Mouse (Mus musculus) kidney, embryonic 15.5 days (tissue): Measurements from ENCODE around the gene St6galnac3. TPM values are rescaled to one million over a fixed set of nuclear protein-coding genes. Genes with fewer than 3 reads are reported as not detected.

Source experiments
- ATAC-seq: fragments of 200-750 bp; cut with Nextera tagmentation; replicated peaks from 2 replicates; pipeline ENCODE4 v1.8.0; 2017; ENCODE audit warnings: moderate TSS enrichment; ENCODE audit not compliant: low FRiP score
- H3K27ac ChIP-seq: fragments of 300-500 bp; sonication (generic); 2 replicates; pipeline ENCODE4 v1.5.1; 2015; ENCODE audit warnings: mild to moderate bottlenecking, inconsistent platforms
- H3K27me3 ChIP-seq: fragments of 300-500 bp; sonication (generic); 2 replicates; pipeline ENCODE4 v1.6.1; 2015; ENCODE audit warnings: inconsistent platforms
- H3K36me3 ChIP-seq: fragments of 300-500 bp; sonication (generic); 2 replicates; pipeline ENCODE4 v1.6.1; 2015; ENCODE audit warnings: inconsistent platforms
- H3K4me1 ChIP-seq: fragments of 300-500 bp; sonication (generic); 2 replicates; pipeline ENCODE4 v1.6.1; 2015; ENCODE audit warnings: inconsistent platforms
- H3K4me2 ChIP-seq: fragments of 300-500 bp; sonication (generic); 2 replicates; pipeline ENCODE4 v1.6.1; 2015; ENCODE audit warnings: moderate library complexity, mild to moderate bottlenecking, inconsistent platforms
- H3K4me3 ChIP-seq: fragments of 300-500 bp; sonication (generic); replicated peaks from 2 replicates; pipeline ENCODE4 v1.5.1; 2015; ENCODE audit warnings: mild to moderate bottlenecking, inconsistent platforms
- H3K9ac ChIP-seq: fragments of 300-500 bp; sonication (generic); 2 replicates; pipeline ENCODE4 v1.6.1; 2015; ENCODE audit warnings: mild to moderate bottlenecking, inconsistent platforms
- H3K9me3 ChIP-seq: fragments of 300-500 bp; sonication (generic); replicated peaks from 2 replicates; pipeline ENCODE4 v1.6.1; 2016; ENCODE audit warnings: inconsistent platforms
- WGBS: fragments of 180-500 bp; shearing (Covaris S2); methylation state at CpG from one replicate; pipeline ENCODE4 v1.1.7; 2015; ENCODE audit warnings: mixed read lengths; 5-methylcytosine and 5-hydroxymethylcytosine counted together
- polyA plus RNA-seq: library from polyadenylated mRNA; unstranded; fragments of >200 nt; fragmentation: Nextera tagmentation; extraction: Ambion mirVana; gene quantifications from 2 replicates; pipeline ENCODE4 v1.2.1, GENCODE M21; 2015

Gene St6galnac3
- polyA plus RNA-seq, 1 experiment from 2014 or later: 65.5 TPM

- Histone ChIP-seq H3K4me3 (no peak overlapping the region), H3K27ac (no peak overlapping the region), H3K4me2 (no peak overlapping the region), H3K9me3 (no peaks in the 10 kb centered on the region), H3K9ac (no peak overlapping the region), H3K27me3 (no peaks in the 10 kb centered on the region), H3K4me1 (0 out of 2 replicates have a peak, but pooled peaks cover 3% of the 10 kb centered on the region), H3K36me3 (no peaks in the 10 kb centered on the region)
- ATAC-seq: no peak
- 93% methylated on average over 6 of the region's 6 CpGs for WGBS
Measured at GRCm38 (mm10) chr3:153408361-153408760, 316.6 kb downstream of the St6galnac3 start.

- Histone ChIP-seq H3K36me3 (no peaks in the 10 kb centered on the region), H3K27ac (no peak overlapping the region), H3K4me3 (no peak overlapping the region), H3K9me3 (no peaks in the 10 kb centered on the region), H3K4me1 (0 out of 2 replicates have a peak, but pooled peaks cover 3% of the 10 kb centered on the region), H3K27me3 (no peaks in the 10 kb centered on the region), H3K4me2 (no peak overlapping the region), H3K9ac (no peak overlapping the region)
- WGBS: 76% methylated on average over 6 of the region's 6 CpGs
- ATAC-seq: no peak
Measured at GRCm38 (mm10) chr3:153407698-153408097, 317.3 kb downstream of the St6galnac3 start.

- Histone ChIP-seq H3K4me3 (no peak overlapping the region), H3K27me3 (no peaks in the 10 kb centered on the region), H3K36me3 (no peaks in the 10 kb centered on the region), H3K9me3 (no peaks in the 10 kb centered on the region), H3K9ac (no peak overlapping the region), H3K4me1 (0 out of 2 replicates have a peak, but pooled peaks cover 3% of the 10 kb centered on the region), H3K4me2 (no peak overlapping the region), H3K27ac (no peak overlapping the region)
- ATAC-seq: no peak
- WGBS: 93% methylated on average over 1 of the region's 1 CpGs
Measured at GRCm38 (mm10) chr3:153406858-153407257, 318.1 kb downstream of the St6galnac3 start.

- ATAC-seq: no peak
- H3K4me1 ChIP-seq: 0 out of 2 replicates have a peak, but pooled peaks cover 3% of the 10 kb centered on the region
- H3K27me3 ChIP-seq: no peaks in the 10 kb centered on the region
- H3K36me3 ChIP-seq: no peaks in the 10 kb centered on the region
- H3K9me3 ChIP-seq: no peaks in the 10 kb centered on the region
- H3K9ac ChIP-seq: no peak overlapping the region
- H3K4me2 ChIP-seq: no peak overlapping the region
- 77% methylated on average over 4 of the region's 4 CpGs for WGBS
- no peak overlapping the region for H3K27ac ChIP-seq
- H3K4me3 ChIP-seq: no peak overlapping the region
Measured at GRCm38 (mm10) chr3:153406220-153406619, 318.8 kb downstream of the St6galnac3 start.

- no peak overlapping the region for H3K4me3 ChIP-seq
- WGBS: 80% methylated on average over 10 of the region's 10 CpGs
- no peak for ATAC-seq
Measured at GRCm38 (mm10) chr3:153405643-153406042, 319.3 kb downstream of the St6galnac3 start.

GRCm38 (mm10) chr3:153400259-153400658 is 324.7 kb downstream of the St6galnac3 start:
- H3K4me1 ChIP-seq: 0 out of 2 replicates have a peak, but pooled peaks cover 3% of the 10 kb centered on the region
- H3K36me3 ChIP-seq: no peaks in the 10 kb centered on the region
- 66% methylated on average over 3 of the region's 3 CpGs for WGBS
- no peaks in the 10 kb centered on the region for H3K9me3 ChIP-seq
- H3K4me2 ChIP-seq: no peak overlapping the region
- H3K27me3 ChIP-seq: no peaks in the 10 kb centered on the region
- ATAC-seq: no peak
- no peak overlapping the region for H3K9ac ChIP-seq
- no peak overlapping the region for H3K4me3 ChIP-seq
- H3K27ac ChIP-seq: no peak overlapping the region

More at GRCm38 (mm10) chr3:153405643-153406042, 319.3 kb downstream of the St6galnac3 start:
- Histone ChIP-seq H3K9me3 (no peaks in the 10 kb centered on the region), H3K27me3 (no peaks in the 10 kb centered on the region), H3K4me2 (no peak overlapping the region), H3K36me3 (no peaks in the 10 kb centered on the region), H3K27ac (no peak overlapping the region), H3K4me1 (0 out of 2 replicates have a peak, but pooled peaks cover 3% of the 10 kb centered on the region), H3K9ac (no peak overlapping the region)

- Histone ChIP-seq H3K4me3 (no peak overlapping the region), H3K9ac (no peak overlapping the region), H3K27me3 (no peaks in the 10 kb centered on the region), H3K9me3 (no peaks in the 10 kb centered on the region), H3K4me1 (no peaks in the 10 kb centered on the region), H3K27ac (no peak overlapping the region), H3K4me2 (no peak overlapping the region), H3K36me3 (no peaks in the 10 kb centered on the region)
- 66% methylated on average over 6 of the region's 6 CpGs for WGBS
- ATAC-seq: no peak
Measured at GRCm38 (mm10) chr3:153399574-153399973, 325.4 kb downstream of the St6galnac3 start.

- 78% methylated on average over 9 of the region's 9 CpGs for WGBS
- H3K9me3 ChIP-seq: no peaks in the 10 kb centered on the region; the same call in 1 of the 2 replicates
- H3K4me2 ChIP-seq: no peak overlapping the region
- no peaks in the 10 kb centered on the region for H3K27me3 ChIP-seq
- H3K9ac ChIP-seq: no peak overlapping the region
- H3K4me1 ChIP-seq: no peaks in the 10 kb centered on the region
- no peak overlapping the region for H3K27ac ChIP-seq
- ATAC-seq: no peak
- no peak overlapping the region for H3K4me3 ChIP-seq
- H3K36me3 ChIP-seq: peaks cover 7% of the 10 kb centered on the region; the same call in 1 of the 2 replicates
Measured at GRCm38 (mm10) chr3:153397726-153398125, 327.2 kb downstream of the St6galnac3 start.

GRCm38 (mm10) chr3:153396375-153397068 is 328.5 kb downstream of the St6galnac3 start:
- Histone ChIP-seq H3K27me3 (no peaks in the 10 kb centered on the region), H3K4me1 (no peaks in the 10 kb centered on the region), H3K4me3 (no peak overlapping the region), H3K36me3 (peaks cover 7% of the 10 kb centered on the region; the same call in 1 of the 2 replicates), H3K9me3 (no peaks in the 10 kb centered on the region; the same call in 1 of the 2 replicates), H3K4me2 (no peak overlapping the region), H3K9ac (no peak overlapping the region), H3K27ac (no peak overlapping the region)
- ATAC-seq: no peak
- WGBS: 75% methylated on average over 12 of the region's 12 CpGs

GRCm38 (mm10) chr3:153395351-153395750 is 329.6 kb downstream of the St6galnac3 start:
- 93% methylated on average over 5 of the region's 5 CpGs for whole genome bisulfite sequencing
- Histone ChIP-seq H3K9me3 (no peaks in the 10 kb centered on the region; the same call in 1 of the 2 replicates), H3K4me3 (no peak overlapping the region), H3K36me3 (peaks cover 7% of the 10 kb centered on the region; the same call in 1 of the 2 replicates), H3K4me1 (no peaks in the 10 kb centered on the region), H3K27ac (no peak overlapping the region), H3K4me2 (no peak overlapping the region), H3K27me3 (no peaks in the 10 kb centered on the region), H3K9ac (no peak overlapping the region)
- ATAC-seq: no peak

- ATAC-seq: no peak
- H3K9me3 ChIP-seq: no peaks in the 10 kb centered on the region; the same call in 1 of the 2 replicates
- 99% methylated on average over 4 of the region's 4 CpGs for WGBS
- H3K4me1 ChIP-seq: no peaks in the 10 kb centered on the region
- no peak overlapping the region for H3K9ac ChIP-seq
- no peak overlapping the region for H3K27ac ChIP-seq
- peaks cover 7% of the 10 kb centered on the region; the same call in 1 of the 2 replicates for H3K36me3 ChIP-seq
- no peak overlapping the region for H3K4me2 ChIP-seq
- H3K4me3 ChIP-seq: no peak overlapping the region
- no peaks in the 10 kb centered on the region for H3K27me3 ChIP-seq
Measured at GRCm38 (mm10) chr3:153394751-153395150, 330.2 kb downstream of the St6galnac3 start.

- Histone ChIP-seq H3K27me3 (no peaks in the 10 kb centered on the region), H3K9me3 (no peaks in the 10 kb centered on the region; the same call in 1 of the 2 replicates), H3K9ac (no peak overlapping the region), H3K27ac (no peak overlapping the region), H3K4me3 (no peak overlapping the region), H3K4me1 (no peaks in the 10 kb centered on the region), H3K4me2 (no peak overlapping the region), H3K36me3 (peaks cover 7% of the 10 kb centered on the region; the same call in 1 of the 2 replicates)
- 81% methylated on average over 9 of the region's 9 CpGs for WGBS
- ATAC-seq: no peak
Measured at GRCm38 (mm10) chr3:153394224-153394623, 330.8 kb downstream of the St6galnac3 start.
